Comparison of ENCODE assay signal across 11 mouse cellular contexts in the genomic region with DNA sequence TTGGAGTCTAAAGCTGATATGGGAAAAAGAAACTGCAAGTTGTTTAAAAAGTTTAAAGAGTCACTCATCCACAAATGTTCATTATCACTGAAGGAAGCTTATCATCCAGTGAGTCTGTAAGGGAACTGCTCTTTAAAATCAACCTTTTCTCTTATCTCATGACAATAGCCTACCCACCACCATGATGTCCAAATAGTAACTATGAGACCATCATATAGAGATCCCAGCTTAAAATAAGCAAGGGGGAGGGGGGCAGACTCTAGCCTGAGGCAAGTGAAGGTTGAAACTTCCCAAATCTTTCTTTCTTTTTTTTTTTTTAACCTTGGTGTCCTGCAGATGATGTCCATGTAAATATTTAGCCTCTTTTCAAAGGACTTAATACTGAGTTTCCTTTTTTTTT.
DNase-seq lines count a peak whose midpoint lies in the region; ATAC-seq and TF ChIP-seq lines count a peak whose summit lies in the region.
"Had no signal": no experiment of that assay in that cellular context is flagged by ENCODE, and none has a peak within 500 bp of the region (broad histone marks: within the 10 kb centered on the region; RNA-seq: fewer than 3 reads in every experiment).

No protein-coding gene starts in this region.

- H3K27ac ChIP-seq in heart, embryonic 15.5 days: peak overlapping the region; percentile 47; the same call in 1 of the 2 replicates
- H3K27ac ChIP-seq in lung, embryonic 16.5 days (ENCODE audit: low read length): peak overlapping the region; percentile 80
- H3K27ac ChIP-seq in intestine, embryonic 15.5 days: peak overlapping the region; percentile 55; the same call in 1 of the 2 replicates
- H3K27ac ChIP-seq in stomach, postnatal 0 days (replicated peaks): peak overlapping the region; percentile 65; the same call in 1 of the 2 replicates

- peaks cover 6% of the 10 kb centered on the region for H3K4me1 ChIP-seq in heart, embryonic 15.5 days (replicated peaks)
- H3K4me1 ChIP-seq in lung, embryonic 16.5 days (replicated peaks; ENCODE audit: control insufficient read depth, insufficient read depth, low read length): peaks cover 12% of the 10 kb centered on the region
- H3K4me1 ChIP-seq in intestine, embryonic 15.5 days (replicated peaks): peaks cover 4% of the 10 kb centered on the region; the same call in 1 of the 2 replicates
- no peaks in the 10 kb centered on the region for H3K4me1 ChIP-seq in stomach, postnatal 0 days (replicated peaks; ENCODE audit: control insufficient read depth, insufficient read depth)

- no peak for TF ChIP-seq EP300 in stomach, postnatal 0 days (optimal IDR thresholded peaks at IDR 0.05)

- no peak for DNase-seq in heart, adult 11 months
- no peak for DNase-seq in lung, postnatal 36 days
- no peak for DNase-seq in stomach, postnatal 0 days (ENCODE audit: low spot score)
- DNase-seq in ovary, postnatal 14 days (ENCODE audit: low spot score): no peak
- DNase-seq: cerebellum, postnatal 14 days; gastrocnemius, postnatal 10 days; kidney, postnatal 10 days had no signal

- peak overlapping the region; percentile 30 for H3K4me3 ChIP-seq in heart, embryonic 15.5 days
- H3K4me3 ChIP-seq in lung, embryonic 16.5 days (ENCODE audit: low read length): peak overlapping the region; percentile 44
- H3K4me3 ChIP-seq in intestine, embryonic 15.5 days (replicated peaks): peak overlapping the region; percentile 16
- H3K4me3 ChIP-seq in stomach, postnatal 0 days (ENCODE audit: low read depth, low read length): peak overlapping the region; percentile 47

- H3K4me2 ChIP-seq in heart, embryonic 15.5 days: peak overlapping the region; percentile 34
- peak overlapping the region; percentile 57 for H3K4me2 ChIP-seq in lung, embryonic 16.5 days (ENCODE audit: low read depth, low read length)
- peak overlapping the region; percentile 42 for H3K4me2 ChIP-seq in intestine, embryonic 15.5 days (replicated peaks)
- H3K4me2 ChIP-seq in stomach, postnatal 0 days (replicated peaks; ENCODE audit: low read depth): peak overlapping the region; percentile 41

- no peak overlapping the region for H3K9ac ChIP-seq in heart, embryonic 15.5 days
- peak overlapping the region; percentile 63 for H3K9ac ChIP-seq in lung, embryonic 16.5 days (ENCODE audit: low read length)
- H3K9ac ChIP-seq in intestine, embryonic 15.5 days: 0 out of 2 replicates have a peak overlapping the region, but pooled peaks have one; percentile 10
- peak overlapping the region; percentile 41 for H3K9ac ChIP-seq in stomach, postnatal 0 days (ENCODE audit: low read length)

- no peaks in the 10 kb centered on the region for H3K36me3 ChIP-seq in heart, embryonic 15.5 days
- no peaks in the 10 kb centered on the region for H3K36me3 ChIP-seq in lung, embryonic 16.5 days (ENCODE audit: control insufficient read depth, insufficient read depth, low read length)
- H3K36me3 ChIP-seq in intestine, embryonic 15.5 days: no peaks in the 10 kb centered on the region
- H3K36me3 ChIP-seq in stomach, postnatal 0 days (ENCODE audit: control insufficient read depth, insufficient read depth, low read length): no peaks in the 10 kb centered on the region

- no peak for ATAC-seq in heart, embryonic 15.5 days (replicated peaks; ENCODE audit: insufficient number of reproducible peaks, insufficient read depth, low FRiP score, low read depth)
- ATAC-seq in lung, embryonic 16.5 days (ENCODE audit: low read depth): no peak
- ATAC-seq in intestine, embryonic 15.5 days: no peak
- ATAC-seq in stomach, postnatal 0 days (ENCODE audit: low FRiP score, low TSS enrichment): no peak

- TF ChIP-seq CTCF in stomach, postnatal 0 days (IDR thresholded peaks at IDR 0.05; ENCODE audit: low read depth): no peak

- no peaks in the 10 kb centered on the region for H3K9me3 ChIP-seq in heart, embryonic 15.5 days (replicated peaks)
- H3K9me3 ChIP-seq in lung, embryonic 16.5 days (ENCODE audit: control insufficient read depth, low read length): no peaks in the 10 kb centered on the region
- no peaks in the 10 kb centered on the region for H3K9me3 ChIP-seq in intestine, embryonic 15.5 days
- H3K9me3 ChIP-seq in stomach, postnatal 0 days (ENCODE audit: control insufficient read depth, low read length): no peaks in the 10 kb centered on the region

- H3K27me3 ChIP-seq in heart, embryonic 15.5 days: no peaks in the 10 kb centered on the region
- no peaks in the 10 kb centered on the region for H3K27me3 ChIP-seq in lung, embryonic 16.5 days (ENCODE audit: control insufficient read depth, insufficient read depth, low read depth, low read length)
- no peaks in the 10 kb centered on the region for H3K27me3 ChIP-seq in intestine, embryonic 15.5 days (replicated peaks)
- H3K27me3 ChIP-seq in stomach, postnatal 0 days (ENCODE audit: control insufficient read depth, insufficient read depth, low read length): no peaks in the 10 kb centered on the region
- H3K27me3 ChIP-seq: CH12.LX had no signal
